Mouse (Mus musculus): ENCODE results near the gene Olfr366.
"Not testable (repeated sequence)": the region's sequence is repeated elsewhere in the genome, so short reads cannot be mapped to it uniquely, and the experiment has no call there.

The Olfr366 gene

GRCm38 (mm10) chr2:37211274-37211673 is at the start of gene Olfr366:
TSS of gene Olfr366 (plus strand) at chr2:37211574.
- DNase-seq (ENCODE audit: low spot score) = no peak

GRCm38 (mm10) chr2:37187898-37188297 is 23.5 kb upstream of the Olfr366 start, which contains the start of gene Olfr365:
TSS of gene Olfr365 (plus strand) at chr2:37188198.
- DNase-seq (ENCODE audit: low spot score) = no peak

DNA sequence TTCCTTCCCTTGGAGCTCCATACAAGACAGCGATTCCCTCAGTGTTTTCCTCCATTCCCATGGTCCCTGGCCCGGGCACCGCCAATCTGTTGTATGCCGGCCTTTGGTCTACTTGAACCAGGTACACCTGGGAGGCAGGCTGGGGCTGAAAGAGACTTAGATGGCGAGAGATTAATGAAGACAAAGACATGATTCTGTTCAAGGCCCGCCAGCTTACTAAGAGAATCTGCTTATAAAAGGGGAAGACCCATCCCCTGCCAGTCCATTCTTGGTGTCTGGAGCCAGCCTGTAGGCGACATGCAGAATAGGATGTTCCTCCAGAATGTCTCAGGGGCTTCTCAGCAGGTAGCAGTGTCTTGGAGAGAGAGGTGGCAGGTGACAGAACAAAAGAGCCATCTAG is 50.4 kb downstream of the Olfr366 start:
- DNase-seq (ENCODE audit: low spot score) = not testable (repeated sequence)
